Mouse (Mus musculus): Measurements from ENCODE around the gene Rcan1. TPM values are rescaled to one million over a fixed set of nuclear protein-coding genes. Genes with fewer than 3 reads are reported as not detected.

The Rcan1 gene
- polyA plus RNA-seq (2012; rRNA removed): 8.9 and 10.1 TPM in 2 replicates

DNA sequence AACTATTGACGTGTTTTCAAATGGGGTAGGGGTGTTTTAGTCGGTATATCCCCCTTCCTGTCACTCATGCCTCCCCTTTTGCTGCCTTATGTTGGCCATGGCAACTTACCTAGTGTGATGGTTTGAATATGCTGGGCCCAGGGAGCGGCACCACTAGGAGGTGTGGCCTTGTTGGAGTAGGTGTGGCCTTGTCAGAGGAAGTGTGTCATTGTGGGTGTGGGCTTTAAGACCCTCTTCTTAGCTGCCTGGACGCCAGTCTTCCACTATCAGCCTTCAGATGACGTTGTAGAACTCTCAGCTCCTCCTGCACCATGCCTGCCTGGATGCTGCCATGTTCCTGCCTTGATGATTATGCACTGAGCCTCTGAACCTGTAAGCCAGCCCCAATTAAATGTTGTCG, at the start of gene Rcan1:
Rcan1 (minus strand) TSS at position 162 of the 400 bp plus-strand sequence.

DNA sequence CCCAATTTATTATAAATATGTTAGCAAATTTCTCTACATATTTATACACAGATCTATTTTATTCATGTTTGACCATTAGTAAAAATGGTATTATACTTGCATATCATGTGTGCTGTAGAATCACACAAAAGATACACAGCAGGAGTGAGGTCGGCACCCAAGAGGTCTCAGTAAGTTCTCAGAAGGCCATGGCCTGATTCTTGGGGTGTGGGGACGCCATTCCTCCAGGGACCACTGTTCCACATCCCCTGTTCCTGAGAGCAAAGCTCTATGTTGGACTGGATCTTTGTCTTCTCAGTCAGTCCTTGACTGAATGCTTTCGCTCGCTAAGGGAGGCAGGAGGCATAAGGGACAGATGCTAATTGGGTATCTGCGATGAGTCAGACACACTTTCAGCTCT, 14.8 kb upstream of the Rcan1 start, which contains the start of gene Clic6:
Clic6 (plus strand) TSS at position 301 of the 400 bp plus-strand sequence.

DNA sequence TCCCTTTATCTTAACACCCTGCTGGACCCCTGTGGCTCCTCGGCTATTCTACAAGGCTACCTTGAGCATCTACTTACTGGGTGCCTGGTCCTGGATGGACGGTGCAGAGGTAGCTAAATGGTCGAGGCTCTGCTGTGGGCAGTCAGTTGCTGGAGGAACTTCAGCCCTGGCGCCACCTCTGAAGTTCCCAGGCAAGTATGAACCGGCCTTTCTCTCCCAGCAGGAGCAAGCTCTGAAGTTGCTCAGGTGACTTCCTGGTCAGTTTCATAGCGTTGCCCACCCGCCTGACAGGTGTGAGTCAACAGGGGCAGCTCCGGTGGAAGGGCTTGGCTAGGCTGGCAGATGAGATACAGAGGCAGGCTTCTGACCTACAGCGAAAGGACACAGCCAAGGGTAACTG, 111.4 kb downstream of the Rcan1 start, which contains the start of gene Kcne1:
Kcne1 (minus strand) TSS at position 240 of the 400 bp plus-strand sequence.

Other genes with a start within 250 kb of the Rcan1 start
- 0.46 and 1.1 TPM in 2 replicates for gene Kcne2, start 178.5 kb downstream of the Rcan1 start, polyA plus RNA-seq (2012; rRNA removed)
- gene Smim11, start 169.6 kb downstream of the Rcan1 start, polyA plus RNA-seq (2012; rRNA removed): 35.5 and 40.7 TPM in 2 replicates
- gene Fam243, start 149.4 kb downstream of the Rcan1 start, polyA plus RNA-seq (2012; rRNA removed): not detected in 2 replicates
- gene Kcne1, start 111.4 kb downstream of the Rcan1 start, polyA plus RNA-seq (2012; rRNA removed): 0.89 and 1.8 TPM in 2 replicates
- 0.67 and 0.79 TPM in 2 replicates for gene Clic6, start 14.9 kb upstream of the Rcan1 start, polyA plus RNA-seq (2012; rRNA removed)

Data from ovary, adult 2 months (tissue).